Mouse (Mus musculus) ovary, postnatal 14 days (tissue): Measurements from ENCODE around the gene Alg12.
"Not testable (repeated sequence)": the region's sequence is repeated elsewhere in the genome, so short reads cannot be mapped to it uniquely, and the experiment has no call there.

Experiments used
- DNase-seq: peaks from one replicate; pipeline ENCODE4 v3.0.0; 2022; ENCODE audit warnings: low spot score

The Alg12 gene

GRCm38 (mm10) chr15:88830696-88831095 lies 11.6 kb upstream of the Alg12 start:
- DNase-seq: no peak

DNA sequence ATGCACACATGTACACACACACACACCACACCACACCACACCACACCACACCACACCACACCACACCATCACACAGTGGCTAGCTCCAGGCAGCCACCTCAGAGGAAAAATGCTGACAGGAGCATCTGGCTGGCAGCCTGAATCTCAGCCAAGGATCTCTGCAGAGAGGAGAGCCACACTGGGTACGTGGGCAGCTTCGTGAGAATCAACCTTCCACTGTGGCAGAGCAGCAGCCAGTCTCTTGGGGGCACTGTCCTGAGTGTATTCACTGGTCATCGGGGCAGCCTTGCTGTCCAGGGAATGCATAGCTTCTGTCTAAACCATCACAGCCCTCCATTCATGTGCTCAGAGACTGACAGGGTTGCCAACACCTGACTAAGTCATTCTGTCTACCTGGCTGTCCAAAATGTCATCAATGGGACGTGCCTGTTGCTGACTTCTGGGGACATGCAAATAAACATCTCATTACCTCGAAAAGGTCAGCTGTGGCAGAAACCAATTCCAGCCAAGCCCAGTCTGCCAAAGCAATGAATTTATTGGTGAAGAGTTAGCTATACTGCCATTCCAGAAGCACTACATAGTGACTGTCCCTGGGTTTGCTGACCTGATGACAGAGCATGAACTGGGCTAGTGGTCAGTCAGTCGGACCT lies 10.8 kb upstream of the Alg12 start:
- no peak for DNase-seq

DNA sequence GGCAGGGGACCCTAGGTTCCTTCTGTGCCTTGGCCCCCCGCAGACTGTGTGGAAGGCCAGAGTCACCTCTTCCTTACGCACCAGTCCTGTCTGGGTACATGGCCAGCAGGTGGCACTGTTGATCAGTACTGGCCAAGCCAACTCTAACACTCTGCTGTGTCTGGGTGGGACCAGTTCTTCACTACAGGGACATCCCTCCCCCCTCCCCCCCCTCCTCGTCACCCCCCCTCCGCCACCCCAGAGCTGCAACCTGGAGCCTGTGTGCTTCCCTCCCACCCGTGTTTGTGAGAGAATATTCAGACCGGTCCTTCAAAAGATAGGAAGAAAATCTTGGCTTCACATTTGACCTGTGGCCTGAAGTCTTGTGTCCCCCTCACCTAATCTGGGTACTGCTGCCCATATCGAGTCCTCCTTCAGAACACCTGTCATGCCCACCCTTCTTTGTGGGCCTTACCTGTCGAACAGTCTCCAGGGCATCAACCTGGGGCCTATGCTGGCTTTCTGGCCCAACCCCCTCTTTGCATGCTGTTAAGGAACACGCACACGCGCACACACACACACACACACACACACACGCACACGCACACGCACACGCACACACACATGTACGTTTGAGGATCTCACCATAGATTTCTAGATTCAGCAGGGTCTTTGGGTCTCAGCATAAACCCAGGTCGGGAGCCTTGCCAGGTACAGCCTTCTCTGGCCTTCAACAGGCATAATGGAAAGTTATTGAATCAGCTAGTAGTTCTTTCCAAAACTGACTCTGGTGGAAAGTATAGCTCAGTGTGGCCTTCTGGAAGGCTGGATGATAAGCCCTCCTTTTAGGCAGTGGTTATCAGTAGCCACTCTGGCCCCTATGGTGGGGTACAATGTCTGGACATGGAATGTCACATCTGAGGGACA lies 9.9 kb upstream of the Alg12 start:
- DNase-seq: peak; percentile 88

- peak; percentile 61 for DNase-seq
Measured at GRCm38 (mm10) chr15:88827991-88828799, 9.1 kb upstream of the Alg12 start.

DNA sequence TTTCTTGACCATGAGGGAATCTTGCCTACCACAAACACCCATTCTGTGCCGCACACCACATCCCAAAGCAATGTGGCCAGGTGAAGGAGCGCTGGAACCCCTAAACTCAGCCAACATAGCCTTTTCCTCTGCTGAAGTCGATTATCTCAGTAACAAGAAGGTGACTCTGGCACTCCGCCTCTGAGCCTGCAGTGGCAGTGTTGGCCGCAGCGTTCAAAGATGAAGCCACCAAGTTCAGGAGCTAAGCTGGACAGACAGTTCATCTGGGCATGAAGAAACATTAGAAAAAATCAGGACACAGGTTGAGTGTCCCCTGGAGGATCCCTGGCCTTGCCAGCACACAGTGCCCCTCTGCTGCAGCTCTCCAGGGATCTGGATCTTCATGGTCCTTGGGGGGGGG lies 8.3 kb upstream of the Alg12 start:
- DNase-seq: no peak

GRCm38 (mm10) chr15:88823376-88823775 lies 4.3 kb upstream of the Alg12 start:
- no peak for DNase-seq

- DNase-seq: no peak
Measured at GRCm38 (mm10) chr15:88822513-88822912, 3.4 kb upstream of the Alg12 start.

DNA sequence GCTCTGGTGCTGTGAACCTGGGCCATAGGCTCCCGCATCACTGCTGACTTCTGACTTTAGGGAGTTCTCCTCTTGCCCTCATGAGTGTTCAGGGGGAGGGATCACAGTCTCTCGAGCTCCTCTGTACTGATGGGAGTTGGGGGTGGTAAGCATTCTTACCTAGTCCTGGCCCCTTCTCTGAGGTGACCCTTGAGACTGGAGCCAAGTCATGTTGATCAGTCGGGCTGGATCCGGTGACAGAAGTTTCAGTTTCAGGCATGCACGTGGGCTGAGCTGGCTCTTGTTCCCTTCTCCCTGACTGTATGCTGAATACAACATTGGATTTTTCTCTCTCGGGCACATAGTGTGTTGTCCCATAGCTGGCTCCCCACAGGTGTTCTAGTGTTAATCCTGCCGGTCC lies 2.3 kb upstream of the Alg12 start:
- no peak for DNase-seq

DNA sequence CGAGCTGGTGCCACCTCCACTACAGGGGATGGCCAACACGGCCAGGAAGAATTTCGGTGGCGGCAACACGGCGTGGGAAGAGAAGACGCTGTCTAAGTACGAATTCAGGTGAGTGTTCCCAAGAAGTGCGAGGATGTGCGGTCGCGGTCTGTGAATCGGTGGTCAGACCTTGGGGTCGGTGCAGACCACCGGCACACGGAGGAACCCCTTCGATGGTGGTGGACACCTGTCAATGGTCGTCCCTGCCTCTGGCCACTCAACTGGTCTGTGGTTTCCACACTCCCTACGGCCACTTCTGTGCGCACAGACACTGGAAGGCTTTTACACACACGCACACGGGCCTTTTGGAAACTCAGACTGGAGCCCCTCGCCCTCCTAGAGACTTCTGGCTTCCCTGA lies 787 bp upstream of the Alg12 start:
- DNase-seq: no peak

- no peak for DNase-seq
Measured at GRCm38 (mm10) chr15:88815196-88815700, 3.9 kb downstream of the Alg12 start.

GRCm38 (mm10) chr15:88814411-88815047 lies 4.6 kb downstream of the Alg12 start:
- no peak for DNase-seq

GRCm38 (mm10) chr15:88813873-88814272 lies 5.2 kb downstream of the Alg12 start:
- DNase-seq: not testable (repeated sequence)

DNA sequence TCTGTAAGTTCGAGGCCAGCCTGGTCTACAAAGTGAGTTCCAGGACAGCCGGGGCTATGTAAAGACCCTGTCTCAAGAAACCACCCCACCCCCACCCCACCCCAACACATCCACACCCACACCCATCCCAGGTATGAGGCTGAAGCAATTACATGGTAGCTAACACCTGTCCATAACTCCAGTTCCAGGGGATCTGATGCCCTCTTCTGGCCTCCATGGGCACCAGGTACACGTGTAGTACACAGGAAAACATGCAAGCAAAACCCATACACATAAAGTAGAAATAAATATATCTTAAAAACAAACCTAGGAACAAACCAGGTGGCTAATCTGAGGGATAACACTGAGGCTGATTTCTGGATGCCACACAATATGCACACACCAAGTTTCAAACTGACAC lies 5.9 kb downstream of the Alg12 start:
- no peak for DNase-seq

DNA sequence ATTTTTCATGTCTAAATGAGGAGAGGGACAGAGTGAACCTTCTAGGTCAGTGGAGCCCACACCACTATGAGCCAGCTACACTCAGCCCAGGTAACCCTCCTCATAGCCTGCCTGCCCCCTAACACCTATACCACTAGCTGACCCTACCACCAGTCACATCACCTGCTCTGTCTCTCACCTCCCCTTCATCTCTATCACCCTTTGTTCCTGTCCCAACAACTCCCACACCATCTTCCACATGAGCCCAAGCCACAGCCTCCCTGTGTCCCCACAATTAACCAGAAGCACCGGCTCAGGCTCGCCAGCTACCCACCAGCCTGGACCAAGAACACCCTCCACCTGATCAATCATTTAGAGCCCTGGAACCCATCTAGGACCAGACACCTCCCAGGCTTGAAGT lies 8.7 kb downstream of the Alg12 start:
- no peak for DNase-seq

- DNase-seq: no peak
Measured at GRCm38 (mm10) chr15:88808121-88808520, 11.0 kb downstream of the Alg12 start.

- no peak for DNase-seq
Measured at GRCm38 (mm10) chr15:88802348-88802747, 16.8 kb downstream of the Alg12 start.

DNA sequence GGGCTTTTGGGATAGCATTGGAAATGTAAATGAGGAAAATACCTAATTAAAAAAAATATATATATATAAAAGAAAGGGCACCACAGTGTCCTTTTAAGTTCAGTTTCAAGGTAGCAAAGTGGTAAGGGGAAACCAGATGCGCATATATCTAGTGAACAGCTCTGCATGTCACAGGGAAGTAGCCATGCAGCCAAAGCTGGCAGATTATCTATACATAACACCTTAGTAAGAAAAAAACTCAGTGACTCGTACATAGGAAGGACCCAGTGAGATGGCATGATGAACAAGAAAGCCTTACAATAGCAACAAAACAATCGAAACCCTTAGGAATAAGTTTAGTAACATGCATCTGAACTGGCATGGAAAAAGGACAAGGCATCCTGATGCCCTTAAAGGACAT lies 17.2 kb downstream of the Alg12 start:
- no peak for DNase-seq

DNA sequence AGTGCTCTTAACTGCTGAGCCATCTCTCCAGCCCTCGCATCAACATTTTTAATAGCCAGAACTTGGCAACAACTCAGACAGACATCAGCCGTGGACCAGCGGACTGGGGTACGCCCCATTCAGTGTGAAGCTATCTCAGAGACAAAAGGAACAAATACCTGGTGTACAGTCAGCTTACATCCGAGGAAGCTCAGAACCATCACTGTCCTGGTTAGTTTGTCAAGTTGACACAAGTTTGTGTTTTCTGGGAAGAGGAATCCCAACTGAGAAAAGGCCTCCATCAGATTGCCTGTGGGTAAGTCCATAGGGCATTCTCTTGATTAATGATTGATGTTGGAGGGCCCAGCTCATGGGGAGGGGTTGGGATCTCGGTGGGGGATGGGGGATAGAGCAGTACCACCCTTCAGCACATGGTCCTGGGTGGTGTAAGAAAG lies 18.2 kb downstream of the Alg12 start:
- DNase-seq: no peak

DNA sequence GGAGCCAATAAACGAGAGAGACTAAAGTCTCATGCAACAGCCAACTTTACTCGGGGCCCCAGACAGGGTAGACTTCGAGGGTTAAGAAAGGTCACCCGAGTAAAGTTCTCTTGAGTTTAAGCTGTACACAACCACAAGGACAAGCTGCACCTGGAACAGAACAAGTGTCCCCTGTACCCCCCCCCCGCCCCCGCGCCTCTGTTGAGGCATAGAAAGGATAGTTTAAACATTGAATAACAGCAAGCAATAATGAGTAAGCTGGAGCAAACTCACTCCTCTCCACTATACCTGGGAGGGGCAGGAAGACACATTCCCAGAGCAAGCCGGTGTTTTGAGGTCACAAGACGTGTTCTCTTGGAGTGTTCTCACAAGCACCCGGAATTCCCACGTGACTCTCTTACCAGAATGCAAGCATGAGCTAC lies 19.2 kb downstream of the Alg12 start:
- DNase-seq: no peak

DNA sequence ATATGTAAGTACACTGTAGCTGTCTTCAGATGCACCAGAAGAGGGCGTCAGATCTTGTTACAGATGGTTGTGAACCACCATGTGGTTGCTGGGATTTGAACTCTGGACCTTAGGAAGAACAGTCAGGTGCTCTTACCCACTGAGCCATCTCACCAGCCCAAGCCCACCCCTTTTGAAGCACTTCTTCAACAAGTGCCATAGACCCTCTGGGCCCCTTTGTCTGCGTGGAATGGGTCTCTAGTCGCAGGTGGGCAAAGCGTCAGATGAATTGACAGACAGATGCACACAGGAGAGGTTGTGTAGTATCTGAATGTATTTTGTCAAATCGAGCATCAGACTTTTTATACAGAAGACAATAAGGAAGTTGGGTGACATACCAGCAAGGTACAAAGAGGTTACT lies 24.4 kb downstream of the Alg12 start:
- DNase-seq: not testable (repeated sequence)

DNA sequence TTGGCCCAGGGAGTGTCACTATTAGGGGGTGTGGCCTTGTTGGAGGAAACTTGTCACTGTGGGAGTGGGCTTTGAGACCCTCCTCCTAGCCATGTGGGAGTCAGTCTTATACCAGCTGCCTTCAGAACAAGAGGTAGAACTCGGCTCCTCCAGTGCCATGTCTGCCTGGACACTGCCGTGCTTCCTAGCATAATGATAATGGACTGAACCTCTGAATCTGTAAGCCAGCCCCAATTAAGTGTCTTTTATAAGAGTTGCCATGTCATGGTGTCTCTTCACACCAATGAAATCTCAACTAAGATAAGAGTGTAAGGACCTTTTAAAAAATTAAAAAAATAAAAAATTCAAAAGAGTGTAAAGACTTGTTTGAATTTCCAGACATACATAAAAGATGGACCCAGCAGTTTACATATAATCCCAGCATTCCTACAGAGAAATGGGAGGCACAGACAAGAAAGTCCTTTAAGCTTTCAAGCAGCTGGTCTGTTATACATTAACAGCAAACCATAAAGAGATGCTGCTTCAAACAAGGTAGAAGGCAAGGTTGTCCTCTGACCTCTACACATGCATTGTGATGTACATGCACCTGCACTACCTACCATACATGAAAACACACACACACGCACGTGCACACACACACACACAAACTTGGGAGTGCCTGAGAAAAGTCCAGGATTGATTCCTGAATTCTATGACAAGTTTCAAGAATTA lies 26.8 kb downstream of the Alg12 start:
- no peak for DNase-seq
